8 mouse cellular contexts compared by ENCODE assay signal in genomic region chr5:38197482-38197823, GRCm38 (mm10). TPM values are rescaled to one million over a fixed set of nuclear protein-coding genes. Genes with fewer than 3 reads are reported as not detected.
DNase-seq lines count a peak whose midpoint lies in the region; ATAC-seq and TF ChIP-seq lines count a peak whose summit lies in the region.

No protein-coding gene starts in this region.

- peak; percentile 83 for DNase-seq in CD4-positive, CD25-positive, alpha-beta regulatory T cell, adult 2 months (ENCODE audit: low read depth, low spot score)
- peak; percentile 80 to 88 for DNase-seq in kidney, postnatal 25 days
- DNase-seq in liver, postnatal 0 days = peak; percentile 83
- DNase-seq in thymus, adult 18-20 months = peak; percentile 20 to 24

- TF ChIP-seq CTCF in bone marrow macrophage, adult 2 months (IDR thresholded peaks at IDR 0.05; ENCODE audit: low read depth, low read length) = peak; percentile 72
- peak; percentile 94 for TF ChIP-seq CTCF in embryonic fibroblast, embryonic 13.5 days (IDR thresholded peaks at IDR 0.05; ENCODE audit: borderline replicate concordance, insufficient read depth, low read length)
- peak; percentile 86 for TF ChIP-seq CTCF in liver, postnatal 0 days (IDR thresholded peaks at IDR 0.05; ENCODE audit: low read depth)
- peak; percentile 83 for TF ChIP-seq CTCF in olfactory bulb, adult 2 months (IDR thresholded peaks at IDR 0.05; ENCODE audit: insufficient read depth, low read depth, low read length)

- no peak overlapping the region for H3K4me3 ChIP-seq in bone marrow macrophage, adult 2 months (ENCODE audit: insufficient read depth, low read length)
- no peak overlapping the region for H3K4me3 ChIP-seq in embryonic fibroblast, embryonic 13.5 days (ENCODE audit: insufficient read depth, low read length)
- H3K4me3 ChIP-seq in heart, embryonic 12.5 days = no peak overlapping the region
- H3K4me3 ChIP-seq in liver, postnatal 0 days (ENCODE audit: low read depth, low read length) = no peak overlapping the region
- H3K4me3 ChIP-seq in olfactory bulb, adult 2 months (ENCODE audit: insufficient read depth, low read depth, low read length) = no peak overlapping the region

- no peaks in the 10 kb centered on the region for H3K9me3 ChIP-seq in heart, embryonic 12.5 days (replicated peaks)
- H3K9me3 ChIP-seq in liver, postnatal 0 days (ENCODE audit: low read length) = no peaks in the 10 kb centered on the region

- H3K4me2 ChIP-seq in heart, embryonic 12.5 days = no peak overlapping the region
- H3K4me2 ChIP-seq in liver, postnatal 0 days (ENCODE audit: low read depth, low read length) = no peak overlapping the region

- no peak overlapping the region for H3K9ac ChIP-seq in heart, embryonic 12.5 days
- no peak overlapping the region for H3K9ac ChIP-seq in liver, postnatal 0 days (replicated peaks)

- peaks cover 28% of the 10 kb centered on the region for H3K36me3 ChIP-seq in heart, embryonic 12.5 days
- H3K36me3 ChIP-seq in liver, postnatal 0 days (replicated peaks; ENCODE audit: insufficient read depth, low read length) = peaks cover 10% of the 10 kb centered on the region

- no peak for TF ChIP-seq EP300 in liver, postnatal 0 days (IDR thresholded peaks at IDR 0.05; ENCODE audit: low read depth)

- H3K27ac ChIP-seq in bone marrow macrophage, adult 2 months (ENCODE audit: insufficient read depth, low read depth, low read length) = no peak overlapping the region
- no peak overlapping the region for H3K27ac ChIP-seq in embryonic fibroblast, embryonic 13.5 days (ENCODE audit: insufficient read depth, low read length)
- no peak overlapping the region for H3K27ac ChIP-seq in heart, embryonic 12.5 days (ENCODE audit: poor library complexity, severe bottlenecking)
- H3K27ac ChIP-seq in liver, postnatal 0 days (ENCODE audit: low read depth) = no peak overlapping the region
- no peak overlapping the region for H3K27ac ChIP-seq in olfactory bulb, adult 2 months (ENCODE audit: insufficient read depth, low read depth, low read length)

- no peak for TF ChIP-seq POLR2A in bone marrow macrophage, adult 2 months (IDR thresholded peaks at IDR 0.05; ENCODE audit: borderline replicate concordance, low read depth, low read length)
- TF ChIP-seq POLR2A in embryonic fibroblast, embryonic 13.5 days (IDR thresholded peaks at IDR 0.05; ENCODE audit: low read depth, low read length) = no peak
- TF ChIP-seq POLR2A in olfactory bulb, adult 2 months (IDR thresholded peaks at IDR 0.05; ENCODE audit: insufficient read depth, low read depth, low read length) = no peak

- no peaks in the 10 kb centered on the region for H3K27me3 ChIP-seq in heart, embryonic 12.5 days (replicated peaks)
- no peaks in the 10 kb centered on the region for H3K27me3 ChIP-seq in liver, postnatal 0 days (ENCODE audit: insufficient read depth, low read length)

- 0 out of 2 replicates have a peak, but pooled peaks have one; percentile 45 for ATAC-seq in heart, embryonic 12.5 days (ENCODE audit: insufficient number of reproducible peaks, low FRiP score)
- no peak for ATAC-seq in liver, postnatal 0 days

- H3K4me1 ChIP-seq in bone marrow macrophage, adult 2 months (ENCODE audit: control insufficient read depth, insufficient read depth, low read length) = no peaks in the 10 kb centered on the region
- H3K4me1 ChIP-seq in embryonic fibroblast, embryonic 13.5 days (ENCODE audit: control insufficient read depth, insufficient read depth, low read length) = no peaks in the 10 kb centered on the region
- no peaks in the 10 kb centered on the region for H3K4me1 ChIP-seq in heart, embryonic 12.5 days (replicated peaks)
- H3K4me1 ChIP-seq in liver, postnatal 0 days (ENCODE audit: insufficient read depth) = no peaks in the 10 kb centered on the region
- H3K4me1 ChIP-seq in olfactory bulb, adult 2 months (ENCODE audit: control insufficient read depth, insufficient read depth, low read length) = no peaks in the 10 kb centered on the region

- WGBS in heart, embryonic 12.5 days = 23% methylated on average over 7 of the region's 7 CpGs
- 20% methylated on average over 7 of the region's 7 CpGs for WGBS in liver, postnatal 0 days (ENCODE audit: insufficient replicate concordance)
- 15% methylated on average over 7 of the region's 7 CpGs for WGBS in olfactory bulb, adult 2 months

RNA-seq across cellular contexts. Expression of gene Zbtb49, which starts 22.8 kb away (rescaled TPM):
- polyA plus RNA-seq in bone marrow macrophage, adult 2 months (2012; ENCODE audit: insufficient read depth, insufficient read length, missing spikeins) = 5.6 and 7.1 TPM in 2 replicates
- 4.7 and 7.1 TPM in 2 replicates for polyA plus RNA-seq in embryonic fibroblast, embryonic 13.5 days (2011; ENCODE audit: insufficient read length, low read depth, missing spikeins)
- 9.0 and 10.7 TPM in 2 replicates for polyA plus RNA-seq in heart, embryonic 12.5 days (2016; fragmentation: Nextera tagmentation; extraction: Ambion mirVana)
- 1.7 and 1.8 TPM in 2 replicates for polyA plus RNA-seq in liver, postnatal 0 days (2015; fragmentation: Nextera tagmentation; extraction: Ambion mirVana)
- polyA plus RNA-seq in olfactory bulb, adult 2 months (2012; ENCODE audit: insufficient read depth, insufficient read length, low replicate concordance, missing spikeins) = not detected in 2 replicates

RNA-seq across cellular contexts. Expression of gene Lyar, which starts 22.8 kb away (rescaled TPM):
- 19.2 and 19.7 TPM in 2 replicates for polyA plus RNA-seq in bone marrow macrophage, adult 2 months (2012; ENCODE audit: insufficient read depth, insufficient read length, missing spikeins)
- polyA plus RNA-seq in embryonic fibroblast, embryonic 13.5 days (2011; ENCODE audit: insufficient read length, low read depth, missing spikeins) = 38.2 and 39.3 TPM in 2 replicates
- polyA plus RNA-seq in heart, embryonic 12.5 days (2016; fragmentation: Nextera tagmentation; extraction: Ambion mirVana) = 59.4 and 61.3 TPM in 2 replicates
- 29.4 and 38.6 TPM in 2 replicates for polyA plus RNA-seq in liver, postnatal 0 days (2015; fragmentation: Nextera tagmentation; extraction: Ambion mirVana)
- polyA plus RNA-seq in olfactory bulb, adult 2 months (2012; ENCODE audit: insufficient read depth, insufficient read length, low replicate concordance, missing spikeins) = not detected in 2 replicates

RNA-seq across cellular contexts. Expression of gene Nsg1, which starts 37.7 kb away (rescaled TPM):
- polyA plus RNA-seq in bone marrow macrophage, adult 2 months (2012; ENCODE audit: insufficient read depth, insufficient read length, missing spikeins) = not detected in 2 replicates
- polyA plus RNA-seq in embryonic fibroblast, embryonic 13.5 days (2011; ENCODE audit: insufficient read length, low read depth, missing spikeins) = 47.2 and 69.4 TPM in 2 replicates
- 16.4 and 18.6 TPM in 2 replicates for polyA plus RNA-seq in heart, embryonic 12.5 days (2016; fragmentation: Nextera tagmentation; extraction: Ambion mirVana)
- 1.3 and 1.7 TPM in 2 replicates for polyA plus RNA-seq in liver, postnatal 0 days (2015; fragmentation: Nextera tagmentation; extraction: Ambion mirVana)
- 372 TPM in 1 of 2 replicates, not detected in the other for polyA plus RNA-seq in olfactory bulb, adult 2 months (2012; ENCODE audit: insufficient read depth, insufficient read length, low replicate concordance, missing spikeins)

Comparison
In these comparisons a context has a peak if more than half of its experiments do, and no peak if none do; other contexts are left out.
1. DNase-seq: peak in every context shown above with its lines; median percentile 84 in kidney, postnatal 25 days; 83 in CD4-positive, CD25-positive, alpha-beta regulatory T cell, adult 2 months; 83 in liver, postnatal 0 days; 22 in thymus, adult 18-20 months.